Mouse (Mus musculus): Measurements from ENCODE around the gene Eml6.

- no peak for TF ChIP-seq POLR2A (IDR thresholded peaks at IDR 0.05; ENCODE audit: control insufficient read depth, extremely low read depth, insufficient read depth, low read length, poor library complexity)
- TF ChIP-seq CTCF (IDR thresholded peaks at IDR 0.05; ENCODE audit: borderline replicate concordance, control insufficient read depth, extremely low read depth, insufficient read depth, low read length, poor library complexity): no peak
Measured at GRCm38 (mm10) chr11:29839781-29840180, 186.1 kb downstream of the Eml6 start.
